Mouse (Mus musculus): ENCODE measurements around the gene Ino80d. TPM values are rescaled to one million over a fixed set of nuclear protein-coding genes. Genes with fewer than 3 reads are reported as not detected.
A peak's percentile ranks its signal among the peaks of the same experiment; 100 is the strongest.
"Not testable (repeated sequence)": the region's sequence is repeated elsewhere in the genome, so short reads cannot be mapped to it uniquely, and the experiment has no call there.

Ino80d gene
- polyA plus RNA-seq (2016; fragmentation: Nextera tagmentation; extraction: Ambion mirVana), result 9.7 and 10.4 TPM in 2 replicates

GRCm38 (mm10) chr1:63114136-63114781 lies at the start of gene Ino80d:
TSS of gene Ino80d (minus strand) at chr1:63114667.
- WGBS, result under 1% methylated on average over 42 of the region's 42 CpGs
- peak within 1 kb of the TSS; percentile 97 for H3K4me3 ChIP-seq
- H3K36me3 ChIP-seq (replicated peaks), result peaks cover 21% of the 10 kb centered on the region
- H3K4me1 ChIP-seq, result peaks cover 38% of the 10 kb centered on the region
- peak; percentile 85 for DNase-seq (ENCODE audit: low spot score)
- H3K9me3 ChIP-seq, result no peaks in the 10 kb centered on the region
- peak within 1 kb of the TSS; percentile 100 for H3K27ac ChIP-seq (replicated peaks)
- no peaks in the 10 kb centered on the region for H3K27me3 ChIP-seq (replicated peaks; ENCODE audit: low read depth, poor library complexity, severe bottlenecking)

GRCm38 (mm10) chr1:63140231-63140630 lies 25.8 kb upstream of the Ino80d start:
- peaks cover 67% of the 10 kb centered on the region for H3K36me3 ChIP-seq (replicated peaks)
- no peak for DNase-seq (ENCODE audit: low spot score)
- WGBS, result 96% methylated on average over 13 of the region's 13 CpGs

GRCm38 (mm10) chr1:63138586-63138985 lies 24.1 kb upstream of the Ino80d start:
- not testable (repeated sequence) for H3K27ac ChIP-seq (replicated peaks); DNase-seq (ENCODE audit: low spot score); H3K27me3 ChIP-seq (replicated peaks; ENCODE audit: low read depth, poor library complexity, severe bottlenecking); H3K4me1 ChIP-seq; H3K4me3 ChIP-seq; H3K9me3 ChIP-seq
- 88% methylated on average over 1 of the region's 1 CpGs for WGBS
- peaks cover 51% of the 10 kb centered on the region for H3K36me3 ChIP-seq (replicated peaks)

More at GRCm38 (mm10) chr1:63140231-63140630, 25.8 kb upstream of the Ino80d start:
- H3K9me3 ChIP-seq, result no peaks in the 10 kb centered on the region
- no peaks in the 10 kb centered on the region for H3K4me1 ChIP-seq
- H3K27me3 ChIP-seq (replicated peaks; ENCODE audit: low read depth, poor library complexity, severe bottlenecking), result no peaks in the 10 kb centered on the region
- no peak overlapping the region for H3K27ac ChIP-seq (replicated peaks)
- H3K4me3 ChIP-seq, result no peak overlapping the region

GRCm38 (mm10) chr1:63137971-63138370 lies 23.5 kb upstream of the Ino80d start:
- Histone ChIP-seq H3K27ac (replicated peaks) (no peak overlapping the region), H3K27me3 (replicated peaks; ENCODE audit: low read depth, poor library complexity, severe bottlenecking) (no peaks in the 10 kb centered on the region), H3K9me3 (no peaks in the 10 kb centered on the region), H3K4me1 (no peaks in the 10 kb centered on the region), H3K4me3 (no peak overlapping the region), H3K36me3 (replicated peaks) (peaks cover 44% of the 10 kb centered on the region)
- 84% methylated on average over 2 of the region's 2 CpGs for WGBS
- no peak for DNase-seq (ENCODE audit: low spot score)

- DNase-seq (ENCODE audit: low spot score), result no peak
- Histone ChIP-seq H3K4me3 (no peak overlapping the region), H3K9me3 (no peaks in the 10 kb centered on the region), H3K36me3 (replicated peaks) (peaks cover 15% of the 10 kb centered on the region), H3K27me3 (replicated peaks; ENCODE audit: low read depth, poor library complexity, severe bottlenecking) (no peaks in the 10 kb centered on the region), H3K27ac (replicated peaks) (no peak overlapping the region), H3K4me1 (peaks cover 8% of the 10 kb centered on the region)
- 78% methylated on average over 3 of the region's 3 CpGs for WGBS
These were observed 20.1 kb upstream of the Ino80d start for GRCm38 (mm10) chr1:63134530-63134929.

GRCm38 (mm10) chr1:63131766-63132165 lies 17.3 kb upstream of the Ino80d start:
- WGBS, result 91% methylated on average over 11 of the region's 11 CpGs
- peaks cover 12% of the 10 kb centered on the region for H3K4me1 ChIP-seq

DNA sequence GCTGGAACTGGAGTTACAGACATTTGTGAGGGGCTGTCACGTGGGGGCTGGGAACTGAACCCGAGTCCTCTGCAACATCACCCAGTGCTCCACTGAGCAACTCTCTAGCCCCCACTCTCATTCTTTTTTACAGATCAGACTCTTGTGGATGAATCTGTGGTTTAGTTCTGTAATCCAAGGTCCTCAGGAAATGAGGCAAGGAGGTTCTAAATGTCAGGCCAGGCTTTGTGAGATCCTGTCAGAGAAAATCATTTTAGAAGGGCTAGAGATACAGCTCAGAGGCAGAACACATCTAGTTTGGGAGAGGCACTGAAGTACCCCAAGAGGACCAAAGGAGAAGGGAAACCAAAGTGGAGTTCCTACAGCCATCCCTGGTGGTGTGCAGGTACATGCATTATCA lies 16.4 kb upstream of the Ino80d start:
- Histone ChIP-seq H3K9me3 (peaks cover 3% of the 10 kb centered on the region; the same call in 1 of the 2 replicates), H3K36me3 (replicated peaks) (peaks cover 13% of the 10 kb centered on the region), H3K4me3 (no peak overlapping the region), H3K27ac (replicated peaks) (no peak overlapping the region), H3K27me3 (replicated peaks; ENCODE audit: low read depth, poor library complexity, severe bottlenecking) (no peaks in the 10 kb centered on the region), H3K4me1 (peaks cover 12% of the 10 kb centered on the region)
- no peak for DNase-seq (ENCODE audit: low spot score)
- 87% methylated on average over 2 of the region's 2 CpGs for WGBS

More at GRCm38 (mm10) chr1:63131766-63132165, 17.3 kb upstream of the Ino80d start:
- Histone ChIP-seq H3K9me3 (peaks cover 3% of the 10 kb centered on the region; the same call in 1 of the 2 replicates), H3K27ac (replicated peaks) (no peak overlapping the region), H3K36me3 (replicated peaks) (peaks cover 9% of the 10 kb centered on the region), H3K4me3 (no peak overlapping the region), H3K27me3 (replicated peaks; ENCODE audit: low read depth, poor library complexity, severe bottlenecking) (no peaks in the 10 kb centered on the region)
- DNase-seq (ENCODE audit: low spot score), result no peak

GRCm38 (mm10) chr1:63129857-63130690 lies 15.6 kb upstream of the Ino80d start:
- Histone ChIP-seq H3K27ac (replicated peaks) (peak overlapping the region; percentile 82), H3K9me3 (peaks cover 3% of the 10 kb centered on the region; the same call in 1 of the 2 replicates), H3K4me1 (peaks cover 12% of the 10 kb centered on the region), H3K36me3 (replicated peaks) (peaks cover 16% of the 10 kb centered on the region), H3K27me3 (replicated peaks; ENCODE audit: low read depth, poor library complexity, severe bottlenecking) (no peaks in the 10 kb centered on the region), H3K4me3 (peak overlapping the region; percentile 51)
- DNase-seq (ENCODE audit: low spot score), result peak; percentile 38
- 20% methylated on average over 18 of the region's 18 CpGs for WGBS

DNA sequence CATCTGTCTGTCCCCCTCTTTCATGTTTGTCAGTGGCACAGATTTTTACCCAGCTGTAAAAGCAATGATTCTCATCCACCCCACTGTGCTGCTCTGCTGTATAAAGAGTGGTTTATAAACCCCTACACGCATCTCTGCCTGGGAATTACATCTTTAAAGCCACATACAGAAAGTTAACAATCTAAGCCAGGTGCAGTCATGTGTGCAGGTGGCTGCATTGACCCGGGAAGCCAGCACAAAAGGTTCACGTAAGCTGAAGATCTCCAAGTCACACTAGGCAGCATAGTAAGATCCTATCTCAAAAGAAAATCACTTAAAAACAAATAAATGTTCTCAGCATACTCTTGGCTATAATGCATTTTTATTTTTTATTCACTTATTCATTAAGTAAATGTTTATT lies 14.8 kb upstream of the Ino80d start:
- H3K27me3 ChIP-seq (replicated peaks; ENCODE audit: low read depth, poor library complexity, severe bottlenecking), result no peaks in the 10 kb centered on the region
- H3K4me3 ChIP-seq, result peak overlapping the region; percentile 51
- H3K36me3 ChIP-seq (replicated peaks), result peaks cover 23% of the 10 kb centered on the region
- H3K27ac ChIP-seq (replicated peaks), result no peak overlapping the region
- H3K9me3 ChIP-seq, result peaks cover 3% of the 10 kb centered on the region; the same call in 1 of the 2 replicates
- 59% methylated on average over 3 of the region's 3 CpGs for WGBS
- H3K4me1 ChIP-seq, result peaks cover 12% of the 10 kb centered on the region
- DNase-seq (ENCODE audit: low spot score), result no peak

DNA sequence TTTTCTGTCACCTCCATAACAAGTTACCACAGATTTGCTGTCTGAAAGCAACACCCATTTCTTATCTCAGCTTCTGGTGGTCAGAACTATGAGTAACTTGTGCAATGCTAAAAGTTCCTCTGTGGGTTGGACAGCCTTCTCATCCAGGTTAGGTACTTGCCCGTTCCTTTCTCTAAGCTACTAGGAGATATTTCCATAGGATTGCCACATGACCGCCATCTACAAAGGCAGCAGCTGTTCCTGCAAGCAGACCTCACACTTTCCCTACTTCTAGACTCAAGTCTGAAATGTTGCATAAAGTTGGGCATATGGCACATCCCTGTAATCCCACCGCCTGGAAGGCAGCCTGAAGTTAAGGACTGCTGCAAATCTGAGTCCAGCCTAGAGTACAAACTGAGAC lies 11.7 kb upstream of the Ino80d start:
- Histone ChIP-seq H3K36me3 (replicated peaks) (peaks cover 49% of the 10 kb centered on the region), H3K27ac (replicated peaks) (no peak overlapping the region), H3K9me3 (peaks cover 3% of the 10 kb centered on the region; the same call in 1 of the 2 replicates), H3K4me1 (peaks cover 12% of the 10 kb centered on the region), H3K27me3 (replicated peaks; ENCODE audit: low read depth, poor library complexity, severe bottlenecking) (no peaks in the 10 kb centered on the region), H3K4me3 (no peak overlapping the region)
- DNase-seq (ENCODE audit: low spot score), result no peak
- 93% methylated on average over 3 of the region's 3 CpGs for WGBS

GRCm38 (mm10) chr1:63123823-63124450 lies 9.5 kb upstream of the Ino80d start:
- DNase-seq (ENCODE audit: low spot score), result no peak
- peaks cover 71% of the 10 kb centered on the region for H3K36me3 ChIP-seq (replicated peaks)
- 80% methylated on average over 6 of the region's 6 CpGs for WGBS
- no peak overlapping the region for H3K27ac ChIP-seq (replicated peaks)
- peaks cover 3% of the 10 kb centered on the region; the same call in 1 of the 2 replicates for H3K9me3 ChIP-seq
- H3K4me3 ChIP-seq, result no peak overlapping the region
- no peaks in the 10 kb centered on the region for H3K4me1 ChIP-seq
- no peaks in the 10 kb centered on the region for H3K27me3 ChIP-seq (replicated peaks; ENCODE audit: low read depth, poor library complexity, severe bottlenecking)

- Histone ChIP-seq H3K36me3 (replicated peaks) (peaks cover 78% of the 10 kb centered on the region), H3K9me3 (no peaks in the 10 kb centered on the region), H3K4me3 (no peak overlapping the region), H3K27me3 (replicated peaks; ENCODE audit: low read depth, poor library complexity, severe bottlenecking) (no peaks in the 10 kb centered on the region), H3K27ac (replicated peaks) (no peak overlapping the region), H3K4me1 (peaks cover 1% of the 10 kb centered on the region; the same call in 1 of the 2 replicates)
- DNase-seq (ENCODE audit: low spot score), result no peak
- 90% methylated on average over 6 of the region's 6 CpGs for WGBS
These were observed 7.5 kb upstream of the Ino80d start for GRCm38 (mm10) chr1:63122005-63122404.

Data from embryonic facial prominence, embryonic 10.5 days (tissue).